Mouse (Mus musculus): ENCODE measurements around the gene Dusp3. TPM values are rescaled to one million over a fixed set of nuclear protein-coding genes. Genes with fewer than 3 reads are reported as not detected.

The Dusp3 gene
- polyA plus RNA-seq, 1 experiment from 2014 or later, result 39.6 TPM

- ATAC-seq (ENCODE audit: low FRiP score, low TSS enrichment), result peak; percentile 20; the same call in 1 of the 2 replicates
- Histone ChIP-seq H3K4me2 (replicated peaks; ENCODE audit: low read depth, low read length) (peak overlapping the region; percentile 96), H3K36me3 (ENCODE audit: insufficient read depth, low read length) (no peaks in the 10 kb centered on the region), H3K4me3 (ENCODE audit: low read length) (peak overlapping the region; percentile 63), H3K27ac (ENCODE audit: low read length) (peak overlapping the region; percentile 50; the same call in 1 of the 2 replicates), H3K27me3 (ENCODE audit: insufficient read depth, low read length) (peaks cover 27% of the 10 kb centered on the region), H3K9ac (replicated peaks; ENCODE audit: low read length) (peak overlapping the region; percentile 75), H3K4me1 (ENCODE audit: insufficient read depth, low read length) (peaks cover 27% of the 10 kb centered on the region), H3K9me3 (ENCODE audit: low read length) (no peaks in the 10 kb centered on the region)
- WGBS, result 7% methylated on average over 12 of the region's 12 CpGs
Observed at GRCm38 (mm10) chr11:102027361-102028017, 40.7 kb upstream of the Dusp3 start.

- peak overlapping the region; percentile 75 for H3K9ac ChIP-seq (replicated peaks; ENCODE audit: low read length)
- peak; percentile 92 for ATAC-seq (ENCODE audit: low FRiP score, low TSS enrichment)
- H3K4me2 ChIP-seq (replicated peaks; ENCODE audit: low read depth, low read length), result peak overlapping the region; percentile 96
- H3K9me3 ChIP-seq (ENCODE audit: low read length), result no peaks in the 10 kb centered on the region
- WGBS, result under 1% methylated on average over 47 of the region's 73 CpGs
- H3K36me3 ChIP-seq (ENCODE audit: insufficient read depth, low read length), result no peaks in the 10 kb centered on the region
- peaks cover 27% of the 10 kb centered on the region for H3K4me1 ChIP-seq (ENCODE audit: insufficient read depth, low read length)
- H3K27ac ChIP-seq (ENCODE audit: low read length), result peak overlapping the region; percentile 76
- H3K27me3 ChIP-seq (ENCODE audit: insufficient read depth, low read length), result peaks cover 24% of the 10 kb centered on the region
- H3K4me3 ChIP-seq (ENCODE audit: low read length), result peak overlapping the region; percentile 63
Observed at GRCm38 (mm10) chr11:102026694-102027360, 40.0 kb upstream of the Dusp3 start.

GRCm38 (mm10) chr11:102025991-102026660 is 39.3 kb upstream of the Dusp3 start:
- Histone ChIP-seq H3K27ac (ENCODE audit: low read length) (peak overlapping the region; percentile 76), H3K4me1 (ENCODE audit: insufficient read depth, low read length) (peaks cover 27% of the 10 kb centered on the region), H3K27me3 (ENCODE audit: insufficient read depth, low read length) (peaks cover 24% of the 10 kb centered on the region), H3K4me3 (ENCODE audit: low read length) (peak overlapping the region; percentile 63), H3K36me3 (ENCODE audit: insufficient read depth, low read length) (no peaks in the 10 kb centered on the region), H3K4me2 (replicated peaks; ENCODE audit: low read depth, low read length) (peak overlapping the region; percentile 96), H3K9ac (replicated peaks; ENCODE audit: low read length) (peak overlapping the region; percentile 75), H3K9me3 (ENCODE audit: low read length) (no peaks in the 10 kb centered on the region)
- peak; percentile 28 for ATAC-seq (ENCODE audit: low FRiP score, low TSS enrichment)
- 3% methylated on average over 23 of the region's 23 CpGs for WGBS

GRCm38 (mm10) chr11:102025354-102025753 is 38.5 kb upstream of the Dusp3 start:
- H3K4me2 ChIP-seq (replicated peaks; ENCODE audit: low read depth, low read length), result peak overlapping the region; percentile 96
- no peak for ATAC-seq (ENCODE audit: low FRiP score, low TSS enrichment)
- H3K27ac ChIP-seq (ENCODE audit: low read length), result no peak overlapping the region
- WGBS, result 39% methylated on average over 7 of the region's 7 CpGs
- peak overlapping the region; percentile 10; the same call in 1 of the 2 replicates for H3K9ac ChIP-seq (replicated peaks; ENCODE audit: low read length)
- H3K4me3 ChIP-seq (ENCODE audit: low read length), result no peak overlapping the region
- H3K9me3 ChIP-seq (ENCODE audit: low read length), result no peaks in the 10 kb centered on the region
- H3K4me1 ChIP-seq (ENCODE audit: insufficient read depth, low read length), result peaks cover 27% of the 10 kb centered on the region
- no peaks in the 10 kb centered on the region for H3K36me3 ChIP-seq (ENCODE audit: insufficient read depth, low read length)
- H3K27me3 ChIP-seq (ENCODE audit: insufficient read depth, low read length), result peaks cover 24% of the 10 kb centered on the region

- H3K9ac ChIP-seq (replicated peaks; ENCODE audit: low read length), result 0 out of 2 replicates have a peak overlapping the region, but pooled peaks have one; percentile 10
- H3K4me3 ChIP-seq (ENCODE audit: low read length), result no peak overlapping the region
- 78% methylated on average over 4 of the region's 4 CpGs for WGBS
- ATAC-seq (ENCODE audit: low FRiP score, low TSS enrichment), result no peak
- H3K4me1 ChIP-seq (ENCODE audit: insufficient read depth, low read length), result peaks cover 24% of the 10 kb centered on the region
- H3K27me3 ChIP-seq (ENCODE audit: insufficient read depth, low read length), result peaks cover 24% of the 10 kb centered on the region
- no peaks in the 10 kb centered on the region for H3K36me3 ChIP-seq (ENCODE audit: insufficient read depth, low read length)
- no peak overlapping the region for H3K4me2 ChIP-seq (replicated peaks; ENCODE audit: low read depth, low read length)
- H3K9me3 ChIP-seq (ENCODE audit: low read length), result no peaks in the 10 kb centered on the region
- no peak overlapping the region for H3K27ac ChIP-seq (ENCODE audit: low read length)
Observed at GRCm38 (mm10) chr11:102024875-102025274, 38.1 kb upstream of the Dusp3 start.

- H3K4me1 ChIP-seq (ENCODE audit: insufficient read depth, low read length), result peaks cover 24% of the 10 kb centered on the region
- H3K4me2 ChIP-seq (replicated peaks; ENCODE audit: low read depth, low read length), result no peak overlapping the region
- H3K9me3 ChIP-seq (ENCODE audit: low read length), result no peaks in the 10 kb centered on the region
- no peak for ATAC-seq (ENCODE audit: low FRiP score, low TSS enrichment)
- H3K27me3 ChIP-seq (ENCODE audit: insufficient read depth, low read length), result peaks cover 24% of the 10 kb centered on the region
- no peak overlapping the region for H3K27ac ChIP-seq (ENCODE audit: low read length)
- WGBS, result 73% methylated on average over 6 of the region's 6 CpGs
- no peaks in the 10 kb centered on the region for H3K36me3 ChIP-seq (ENCODE audit: insufficient read depth, low read length)
- no peak overlapping the region for H3K9ac ChIP-seq (replicated peaks; ENCODE audit: low read length)
- H3K4me3 ChIP-seq (ENCODE audit: low read length), result no peak overlapping the region
Observed at GRCm38 (mm10) chr11:102024084-102024758, 37.4 kb upstream of the Dusp3 start.

GRCm38 (mm10) chr11:102023406-102023805 is 36.6 kb upstream of the Dusp3 start:
- 75% methylated on average over 12 of the region's 13 CpGs for WGBS
- Histone ChIP-seq H3K4me1 (ENCODE audit: insufficient read depth, low read length) (peaks cover 24% of the 10 kb centered on the region), H3K27me3 (ENCODE audit: insufficient read depth, low read length) (peaks cover 23% of the 10 kb centered on the region), H3K36me3 (ENCODE audit: insufficient read depth, low read length) (no peaks in the 10 kb centered on the region), H3K4me3 (ENCODE audit: low read length) (no peak overlapping the region), H3K27ac (ENCODE audit: low read length) (no peak overlapping the region), H3K4me2 (replicated peaks; ENCODE audit: low read depth, low read length) (no peak overlapping the region), H3K9me3 (ENCODE audit: low read length) (no peaks in the 10 kb centered on the region), H3K9ac (replicated peaks; ENCODE audit: low read length) (no peak overlapping the region)
- no peak for ATAC-seq (ENCODE audit: low FRiP score, low TSS enrichment)

- WGBS, result 74% methylated on average over 5 of the region's 5 CpGs
- H3K4me3 ChIP-seq (ENCODE audit: low read length), result no peak overlapping the region
- H3K27ac ChIP-seq (ENCODE audit: low read length), result no peak overlapping the region
- peaks cover 18% of the 10 kb centered on the region for H3K27me3 ChIP-seq (ENCODE audit: insufficient read depth, low read length)
- H3K9me3 ChIP-seq (ENCODE audit: low read length), result no peaks in the 10 kb centered on the region
- 0 out of 2 replicates have a peak, but pooled peaks cover 5% of the 10 kb centered on the region for H3K36me3 ChIP-seq (ENCODE audit: insufficient read depth, low read length)
- H3K4me2 ChIP-seq (replicated peaks; ENCODE audit: low read depth, low read length), result no peak overlapping the region
- no peak for ATAC-seq (ENCODE audit: low FRiP score, low TSS enrichment)
- peaks cover 9% of the 10 kb centered on the region for H3K4me1 ChIP-seq (ENCODE audit: insufficient read depth, low read length)
- no peak overlapping the region for H3K9ac ChIP-seq (replicated peaks; ENCODE audit: low read length)
Observed at GRCm38 (mm10) chr11:102021196-102021595, 34.4 kb upstream of the Dusp3 start.

GRCm38 (mm10) chr11:102019736-102020135 is 32.9 kb upstream of the Dusp3 start:
- Histone ChIP-seq H3K27ac (ENCODE audit: low read length) (no peak overlapping the region), H3K27me3 (ENCODE audit: insufficient read depth, low read length) (peaks cover 10% of the 10 kb centered on the region), H3K4me2 (replicated peaks; ENCODE audit: low read depth, low read length) (no peak overlapping the region), H3K4me3 (ENCODE audit: low read length) (no peak overlapping the region), H3K9me3 (ENCODE audit: low read length) (no peaks in the 10 kb centered on the region), H3K36me3 (ENCODE audit: insufficient read depth, low read length) (0 out of 2 replicates have a peak, but pooled peaks cover 5% of the 10 kb centered on the region), H3K9ac (replicated peaks; ENCODE audit: low read length) (no peak overlapping the region), H3K4me1 (ENCODE audit: insufficient read depth, low read length) (peaks cover 4% of the 10 kb centered on the region; the same call in 1 of the 2 replicates)
- no peak for ATAC-seq (ENCODE audit: low FRiP score, low TSS enrichment)
- WGBS, result 79% methylated on average over 9 of the region's 9 CpGs
